Mouse (Mus musculus) heart, embryonic 10.5 days (tissue): Measurements from ENCODE around the gene Gm498. TPM values are rescaled to one million over a fixed set of nuclear protein-coding genes. Genes with fewer than 3 reads are reported as not detected.

ENCODE experiments used
- DNase-seq: peaks from one replicate; pipeline ENCODE4 v3.0.0-alpha.2; 2017; ENCODE audit warnings: low spot score
- H3K27ac ChIP-seq: fragments of 300-500 bp; sonication (generic); 2 replicates; pipeline ENCODE4 v1.5.1; 2016; ENCODE audit warnings: mild to moderate bottlenecking
- H3K27me3 ChIP-seq: fragments of 300-500 bp; sonication (generic); 2 replicates; pipeline ENCODE4 v1.6.1; 2016; ENCODE audit warnings: mild to moderate bottlenecking; ENCODE audit not compliant: poor library complexity, insufficient read depth, severe bottlenecking
- H3K36me3 ChIP-seq: fragments of 300-500 bp; sonication (generic); 2 replicates; pipeline ENCODE4 v1.6.1; 2016; ENCODE audit warnings: mild to moderate bottlenecking, moderate library complexity
- H3K4me1 ChIP-seq: fragments of 300-500 bp; sonication (generic); 2 replicates; pipeline ENCODE4 v1.6.1; 2016; ENCODE audit warnings: mild to moderate bottlenecking
- H3K4me3 ChIP-seq: fragments of 300-500 bp; sonication (generic); 2 replicates; pipeline ENCODE4 v1.5.1; 2016; ENCODE audit warnings: mild to moderate bottlenecking, moderate library complexity
- H3K9me3 ChIP-seq: fragments of 300-500 bp; sonication (generic); 2 replicates; pipeline ENCODE4 v1.6.1; 2016; ENCODE audit warnings: mild to moderate bottlenecking, moderate library complexity
- WGBS: fragments of 180-500 bp; shearing (Covaris S2); methylation state at CpG from one replicate; pipeline ENCODE4 v1.1.7; 2016; 5-methylcytosine and 5-hydroxymethylcytosine counted together
- microRNA-seq: library from miRNA; unstranded; fragments of <30 nt; microRNA quantifications from one replicate; pipeline ENCODE4, GENCODE M21; 2017
- polyA plus RNA-seq: library from polyadenylated mRNA; unstranded; fragments of >200 nt; fragmentation: Nextera tagmentation; extraction: Ambion mirVana; gene quantifications from 2 replicates; pipeline ENCODE4 v1.2.1, GENCODE M21; 2016

Gm498 gene
- polyA plus RNA-seq, 1 experiment from 2014 or later: not detected

GRCm38 (mm10) chr7:143913611-143914010, 47.0 kb downstream of the Gm498 start:
- H3K9me3 ChIP-seq: no peaks in the 10 kb centered on the region
- no peaks in the 10 kb centered on the region for H3K4me1 ChIP-seq
- DNase-seq: no peak
- no peaks in the 10 kb centered on the region for H3K36me3 ChIP-seq
- WGBS: 78% methylated on average over 8 of the region's 8 CpGs
- no peak overlapping the region for H3K4me3 ChIP-seq
- no peak overlapping the region for H3K27ac ChIP-seq
- H3K27me3 ChIP-seq: no peaks in the 10 kb centered on the region

GRCm38 (mm10) chr7:143919031-143919679, 52.5 kb downstream of the Gm498 start:
- Histone ChIP-seq H3K9me3 (no peaks in the 10 kb centered on the region), H3K27me3 (no peaks in the 10 kb centered on the region), H3K36me3 (no peaks in the 10 kb centered on the region), H3K27ac (no peak overlapping the region), H3K4me3 (no peak overlapping the region), H3K4me1 (no peaks in the 10 kb centered on the region)
- WGBS: 78% methylated on average over 3 of the region's 3 CpGs
- no peak for DNase-seq

GRCm38 (mm10) chr7:143929899-143930298, 63.3 kb downstream of the Gm498 start:
- Histone ChIP-seq H3K27ac (no peak overlapping the region), H3K4me3 (no peak overlapping the region), H3K9me3 (no peaks in the 10 kb centered on the region), H3K36me3 (no peaks in the 10 kb centered on the region), H3K4me1 (no peaks in the 10 kb centered on the region), H3K27me3 (peaks cover 16% of the 10 kb centered on the region; the same call in 1 of the 2 replicates)
- 92% methylated on average over 1 of the region's 1 CpGs for WGBS
- no peak for DNase-seq

DNA sequence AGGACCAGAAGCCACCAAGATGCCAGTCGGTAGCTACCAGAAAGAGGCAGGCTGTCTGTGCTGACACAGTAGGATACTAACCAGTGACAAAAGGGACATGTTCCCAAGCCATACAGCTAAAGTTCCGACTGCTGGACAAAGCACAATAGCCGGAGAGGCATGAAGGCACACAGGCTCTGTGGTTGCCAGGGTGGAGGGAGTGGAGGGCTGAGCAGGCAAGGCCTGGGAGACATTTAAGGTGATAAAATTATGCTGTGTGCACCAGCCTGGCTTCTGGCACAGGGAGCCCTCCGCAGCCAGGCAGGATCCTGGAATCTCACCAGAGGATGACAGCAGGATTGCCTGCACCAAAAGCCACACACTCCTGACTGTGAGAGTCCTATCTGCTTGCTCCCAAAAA, 72.0 kb downstream of the Gm498 start:
- Histone ChIP-seq H3K27ac (no peak overlapping the region), H3K4me1 (no peaks in the 10 kb centered on the region), H3K27me3 (no peaks in the 10 kb centered on the region), H3K4me3 (no peak overlapping the region), H3K36me3 (no peaks in the 10 kb centered on the region), H3K9me3 (no peaks in the 10 kb centered on the region)
- no peak for DNase-seq
- WGBS: 58% methylated on average over 4 of the region's 4 CpGs

DNA sequence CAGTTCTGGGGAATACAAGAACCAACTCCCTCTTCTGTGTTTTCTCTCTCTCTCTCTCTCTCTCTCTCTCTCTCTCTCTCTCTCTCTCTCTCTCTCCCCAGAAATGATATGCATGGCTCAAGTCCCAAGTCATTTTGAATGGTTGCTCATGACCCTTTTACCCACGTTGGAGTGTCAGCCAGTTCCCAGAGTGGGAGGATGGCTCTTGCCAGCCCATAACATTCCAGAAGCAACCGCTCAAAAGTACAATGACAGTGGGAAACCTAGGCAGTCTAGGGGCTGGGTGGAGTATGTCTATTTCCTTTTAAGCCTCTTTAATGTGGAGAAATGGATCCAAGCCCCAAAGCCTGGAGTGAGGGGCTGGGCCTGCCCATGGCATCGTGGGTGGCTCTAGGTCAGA, 72.8 kb downstream of the Gm498 start:
- no peak overlapping the region for H3K27ac ChIP-seq
- H3K9me3 ChIP-seq: no peaks in the 10 kb centered on the region
- no peaks in the 10 kb centered on the region for H3K36me3 ChIP-seq
- H3K4me1 ChIP-seq: no peaks in the 10 kb centered on the region
- 81% methylated on average over 3 of the region's 3 CpGs for WGBS
- no peak for DNase-seq
- no peak overlapping the region for H3K4me3 ChIP-seq
- no peaks in the 10 kb centered on the region for H3K27me3 ChIP-seq

- Histone ChIP-seq H3K27me3 (no peaks in the 10 kb centered on the region), H3K27ac (no peak overlapping the region), H3K9me3 (no peaks in the 10 kb centered on the region), H3K4me1 (no peaks in the 10 kb centered on the region), H3K4me3 (no peak overlapping the region), H3K36me3 (no peaks in the 10 kb centered on the region)
- DNase-seq: no peak
- 77% methylated on average over 14 of the region's 14 CpGs for WGBS
Observed at GRCm38 (mm10) chr7:143942941-143943691, 76.5 kb downstream of the Gm498 start.

GRCm38 (mm10) chr7:143944421-143944980, 77.9 kb downstream of the Gm498 start:
- no peaks in the 10 kb centered on the region for H3K9me3 ChIP-seq
- WGBS: 78% methylated on average over 6 of the region's 6 CpGs
- DNase-seq: no peak
- no peaks in the 10 kb centered on the region for H3K36me3 ChIP-seq
- no peaks in the 10 kb centered on the region for H3K4me1 ChIP-seq
- no peak overlapping the region for H3K4me3 ChIP-seq
- no peak overlapping the region for H3K27ac ChIP-seq
- H3K27me3 ChIP-seq: no peaks in the 10 kb centered on the region

Small RNA genes within 50 kb of the gene (microRNA-seq; reads per million reads assigned to microRNA genes)
- gene Mir6404: not detected

Other genes with a start within 250 kb of the Gm498 start
- gene Tnfrsf26, start 238.1 kb upstream of the Gm498 start, polyA plus RNA-seq: 0.49 and 0.73 TPM in 2 replicates
- gene Tnfrsf22, start 217.2 kb upstream of the Gm498 start, polyA plus RNA-seq: 2.6 and 2.9 TPM in 2 replicates
- 1.2 TPM in 2 replicates for gene Tnfrsf23, start 181.0 kb upstream of the Gm498 start, polyA plus RNA-seq
- 19.0 and 29.2 TPM in 2 replicates for gene Osbpl5, start 109.9 kb upstream of the Gm498 start, polyA plus RNA-seq
- 0.15 TPM in 1 of 2 replicates, not detected in the other for gene Mrgprg, start 99.8 kb upstream of the Gm498 start, polyA plus RNA-seq
- 1.9 and 2.2 TPM in 2 replicates for gene Mrgpre, start 82.3 kb upstream of the Gm498 start, polyA plus RNA-seq
- gene Nadsyn1, start 44.0 kb upstream of the Gm498 start, polyA plus RNA-seq: 8.2 and 9.0 TPM in 2 replicates
- 44.3 and 47.7 TPM in 2 replicates for gene Dhcr7, start 43.7 kb upstream of the Gm498 start, polyA plus RNA-seq
- 0.21 and 0.31 TPM in 2 replicates for gene Shank2, start 135.1 kb downstream of the Gm498 start, polyA plus RNA-seq